Mouse (Mus musculus) lung, embryonic 14.5 days (tissue): Measurements from ENCODE around the gene Rprd2. TPM values are rescaled to one million over a fixed set of nuclear protein-coding genes. Genes with fewer than 3 reads are reported as not detected.

ENCODE experiments used
- ATAC-seq: fragments of 200-750 bp; cut with Nextera tagmentation; 2 replicates; pipeline ENCODE4 v1.8.0; 2017; ENCODE audit warnings: mild to moderate bottlenecking, moderate TSS enrichment, moderate library complexity; ENCODE audit not compliant: insufficient read depth
- DNase-seq: peaks from one replicate; pipeline ENCODE4 v3.0.0-alpha.2; 2015
- H3K27ac ChIP-seq: fragments of 300-500 bp; sonication (generic); 2 replicates; pipeline ENCODE4 v1.5.1; 2014; ENCODE audit warnings: low read depth, mild to moderate bottlenecking, moderate library complexity
- H3K27me3 ChIP-seq: fragments of 300-500 bp; sonication (generic); 2 replicates; pipeline ENCODE4 v1.6.1; 2014; ENCODE audit warnings: low read length, control low read depth; ENCODE audit not compliant: insufficient read depth
- H3K36me3 ChIP-seq: fragments of 300-500 bp; sonication (generic); 2 replicates; pipeline ENCODE4 v1.6.1; 2014; ENCODE audit warnings: control low read depth; ENCODE audit not compliant: insufficient read depth
- H3K4me1 ChIP-seq: fragments of 300-500 bp; sonication (generic); 2 replicates; pipeline ENCODE4 v1.6.1; 2014; ENCODE audit warnings: antibody characterized with exemption, control low read depth; ENCODE audit not compliant: insufficient read depth
- H3K4me2 ChIP-seq: fragments of 300-500 bp; sonication (generic); 2 replicates; pipeline ENCODE4 v1.6.1; 2014; ENCODE audit warnings: mild to moderate bottlenecking
- H3K4me3 ChIP-seq: fragments of 300-500 bp; sonication (generic); 2 replicates; pipeline ENCODE4 v1.5.1; 2014; ENCODE audit warnings: low read depth, low read length
- H3K9ac ChIP-seq: fragments of 300-500 bp; sonication (generic); 2 replicates; pipeline ENCODE4 v1.6.1; 2014
- H3K9me3 ChIP-seq: fragments of 300-500 bp; sonication (generic); 2 replicates; pipeline ENCODE4 v1.6.1; 2016; ENCODE audit warnings: low read depth, low read length, control low read depth
- CTCF ChIP-seq: IDR thresholded peaks from 2 replicates; pipeline ENCODE4 v1.5.1; 2016; ENCODE audit warnings: antibody characterized with exemption, low read depth
- WGBS: fragments of 180-500 bp; shearing (Covaris S2); extraction: QIAGEN DNeasy Blood & Tissue Kit; methylation state at CpG from one replicate; pipeline ENCODE4 v1.1.7; 2014; 5-methylcytosine and 5-hydroxymethylcytosine counted together
- microRNA-seq: library from miRNA; unstranded; fragments of <30 nt; microRNA quantifications from one replicate; pipeline ENCODE4, GENCODE M21; 2016; ENCODE audit warnings: borderline number of aligned reads
- polyA plus RNA-seq: library from polyadenylated mRNA; unstranded; fragments of >200 nt; fragmentation: Nextera tagmentation; extraction: Ambion mirVana; gene quantifications from 2 replicates; pipeline ENCODE4 v1.2.1, GENCODE M21; 2014

Rprd2 gene
- polyA plus RNA-seq, 1 experiment from 2014 or later: 24.1 TPM

- no peaks in the 10 kb centered on the region for H3K9me3 ChIP-seq
- no peaks in the 10 kb centered on the region for H3K36me3 ChIP-seq
- no peak for TF ChIP-seq CTCF
- no peak overlapping the region for H3K9ac ChIP-seq
- ATAC-seq (no peak), DNase-seq (no peak)
- H3K4me3 ChIP-seq: no peak overlapping the region
- H3K27me3 ChIP-seq: no peaks in the 10 kb centered on the region
- H3K4me2 ChIP-seq: no peak overlapping the region
- no peaks in the 10 kb centered on the region for H3K4me1 ChIP-seq
- H3K27ac ChIP-seq: no peak overlapping the region
- 67% methylated on average over 1 of the region's 1 CpGs for WGBS
These were observed 102.6 kb downstream of the Rprd2 start for GRCm38 (mm10) chr3:95716075-95716474.

Small RNA genes lying within 50 kb of the gene (microRNA-seq; reads per million reads assigned to microRNA genes)
- gene Mir7014: not detected

Other genes starting within 250 kb of the Rprd2 start
- gene Golph3l, start 229.9 kb downstream of the Rprd2 start, polyA plus RNA-seq: 29.3 and 30.8 TPM in 2 replicates
- gene Ensa, start 193.9 kb downstream of the Rprd2 start, polyA plus RNA-seq: 64.8 and 66.7 TPM in 2 replicates
- 82.3 and 83.2 TPM in 2 replicates for gene Mcl1, start 160.1 kb downstream of the Rprd2 start, polyA plus RNA-seq
- gene Adamtsl4, start 130.9 kb downstream of the Rprd2 start, polyA plus RNA-seq: 1.6 and 4.0 TPM in 2 replicates
- gene Ecm1, start 79.3 kb downstream of the Rprd2 start, polyA plus RNA-seq: 23.5 and 27.7 TPM in 2 replicates
- 47.5 and 52.3 TPM in 2 replicates for gene Tars2, start 58.7 kb downstream of the Rprd2 start, polyA plus RNA-seq
- 53.7 and 63.7 TPM in 2 replicates for gene Prpf3, start 37.0 kb upstream of the Rprd2 start, polyA plus RNA-seq
- 312 and 328 TPM in 2 replicates for gene Mrps21, start 52.7 kb upstream of the Rprd2 start, polyA plus RNA-seq
- gene Ciart, start 63.4 kb upstream of the Rprd2 start, polyA plus RNA-seq: 5.3 and 6.4 TPM in 2 replicates
- 51.4 and 55.4 TPM in 2 replicates for gene BC028528, start 73.1 kb upstream of the Rprd2 start, polyA plus RNA-seq
- gene Aph1a, start 75.1 kb upstream of the Rprd2 start, polyA plus RNA-seq: 44.5 and 47.9 TPM in 2 replicates
- 10.4 and 12.5 TPM in 2 replicates for gene Car14, start 85.8 kb upstream of the Rprd2 start, polyA plus RNA-seq
- 80.5 and 84.0 TPM in 2 replicates for gene Anp32e, start 110.4 kb upstream of the Rprd2 start, polyA plus RNA-seq
- gene Plekho1, start 177.1 kb upstream of the Rprd2 start, polyA plus RNA-seq: 36.7 and 37.0 TPM in 2 replicates
- gene Vps45, start 239.6 kb upstream of the Rprd2 start, polyA plus RNA-seq: 18.6 and 19.7 TPM in 2 replicates